Mouse (Mus musculus) layer of hippocampus, adult 9-10 months (tissue): ENCODE measurements around the gene Ppp1r3c.

Experiments used
- DNase-seq: peaks from one replicate; pipeline ENCODE4 v3.0.0; 2022; ENCODE audit warnings: low spot score

Gene Ppp1r3c

DNA sequence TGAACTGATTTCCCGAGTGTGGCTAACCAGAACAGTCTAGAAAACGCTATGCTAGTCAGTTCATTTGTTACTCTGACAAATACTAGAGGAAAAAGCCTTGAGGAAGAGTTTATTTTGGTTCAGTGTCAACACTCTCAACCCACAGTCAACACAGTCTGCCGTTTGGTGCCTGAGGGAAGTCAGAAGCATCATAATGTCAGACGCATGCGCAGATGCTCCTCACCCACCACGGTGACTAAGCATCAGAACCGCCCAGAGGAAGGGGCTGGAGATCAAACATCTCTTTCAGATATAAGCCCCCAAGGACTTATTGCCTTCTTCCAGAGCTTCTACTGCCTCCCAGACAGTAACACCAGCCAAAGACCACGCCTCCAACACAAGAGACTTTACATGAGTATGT is 15.3 kb downstream of the Ppp1r3c start:
- no peak for DNase-seq

DNA sequence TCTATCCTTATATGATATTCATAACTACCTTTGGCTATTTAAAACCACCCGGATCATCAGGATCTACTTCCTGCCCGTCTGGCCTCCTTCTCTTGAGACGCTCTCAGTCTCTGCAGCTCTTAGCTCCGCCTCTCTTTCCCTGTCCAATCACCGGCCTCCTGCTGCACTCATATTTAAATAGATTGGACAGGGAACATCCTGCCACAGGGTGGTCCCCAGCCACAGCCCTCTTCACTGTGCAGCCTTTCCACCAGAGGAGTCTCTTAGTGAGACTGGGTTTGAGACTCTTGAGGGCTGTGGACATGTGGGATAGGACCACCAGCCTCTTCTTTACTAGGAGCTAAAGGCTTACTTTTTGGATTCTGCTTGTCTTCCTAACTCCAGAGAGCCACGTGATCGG is 20.2 kb downstream of the Ppp1r3c start:
- DNase-seq: no peak

DNA sequence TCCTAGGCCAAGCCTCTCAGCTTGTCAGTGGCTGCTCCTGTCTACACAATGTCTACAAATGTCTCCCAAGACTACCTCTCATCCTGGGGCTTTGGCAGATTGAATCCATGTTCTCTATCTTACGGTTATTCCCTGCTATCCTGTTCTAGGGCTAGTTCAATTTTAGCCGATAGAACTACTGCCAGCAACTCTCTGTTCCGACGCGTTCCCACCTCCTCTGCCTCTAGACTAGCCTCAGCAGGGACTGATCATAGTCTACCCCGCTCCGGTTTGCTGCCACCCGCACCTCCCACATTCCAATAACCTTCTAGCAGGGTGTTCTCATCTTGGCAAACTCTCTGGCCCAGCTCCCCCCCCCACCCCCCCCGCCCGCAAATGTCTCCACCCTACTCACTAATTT is 20.9 kb downstream of the Ppp1r3c start:
- no peak for DNase-seq

DNA sequence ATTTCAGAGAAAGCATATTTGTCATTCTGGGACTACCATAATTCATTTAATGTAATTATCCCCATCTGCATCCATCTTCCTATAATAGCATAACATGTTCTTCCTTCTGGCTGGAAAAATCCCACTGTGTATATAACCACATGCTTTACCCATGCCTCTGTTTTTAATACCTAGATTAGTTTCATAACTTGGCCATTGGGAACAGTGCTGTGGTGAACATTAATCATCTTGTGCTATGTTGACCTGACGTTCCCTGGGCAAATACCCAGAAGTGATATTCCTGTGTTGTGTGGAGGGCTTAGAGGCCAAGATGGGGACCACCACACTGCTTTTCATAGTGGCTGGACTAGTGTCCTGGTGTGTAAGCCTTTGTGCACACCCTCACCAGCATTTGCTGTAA is 22.0 kb downstream of the Ppp1r3c start:
- DNase-seq: no peak

DNA sequence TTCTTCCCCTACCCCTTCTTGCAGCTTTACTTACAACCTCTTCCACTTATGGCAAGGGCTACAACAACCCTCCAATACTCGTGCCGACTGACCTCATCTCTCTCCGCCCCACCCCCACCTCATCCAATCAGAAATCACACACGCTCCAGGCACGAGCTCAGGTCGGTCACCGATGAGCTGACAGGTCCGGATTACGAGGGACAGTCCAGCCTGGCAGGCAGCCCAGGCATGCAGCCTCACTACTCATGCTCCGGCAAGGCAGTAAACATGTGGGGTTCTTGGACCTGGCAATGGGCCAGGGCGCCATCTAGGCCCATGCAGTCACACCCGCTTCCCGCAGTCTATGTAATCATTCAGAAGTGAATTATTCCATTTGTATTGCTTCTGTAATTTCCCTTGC is 23.4 kb downstream of the Ppp1r3c start:
- DNase-seq: no peak

DNA sequence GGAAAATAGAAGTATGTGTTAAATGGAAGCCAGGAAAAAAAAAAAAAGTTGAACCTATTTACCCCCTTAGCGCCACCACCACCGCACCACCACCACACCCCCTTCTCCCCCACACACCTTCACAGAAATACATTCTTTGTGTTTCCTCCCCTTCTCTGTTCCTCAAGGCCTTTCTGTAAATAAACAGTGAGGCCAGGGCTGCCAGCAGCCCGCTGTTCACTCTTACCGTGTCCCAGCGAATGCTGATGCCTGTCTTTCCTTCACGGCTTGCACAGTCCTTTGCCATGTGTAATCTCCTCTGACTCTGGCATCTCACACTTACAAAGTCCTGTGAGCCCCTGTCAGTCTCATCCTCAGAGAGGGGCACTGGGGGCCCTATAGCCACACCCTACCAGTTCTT is 30.3 kb downstream of the Ppp1r3c start:
- no peak for DNase-seq

DNA sequence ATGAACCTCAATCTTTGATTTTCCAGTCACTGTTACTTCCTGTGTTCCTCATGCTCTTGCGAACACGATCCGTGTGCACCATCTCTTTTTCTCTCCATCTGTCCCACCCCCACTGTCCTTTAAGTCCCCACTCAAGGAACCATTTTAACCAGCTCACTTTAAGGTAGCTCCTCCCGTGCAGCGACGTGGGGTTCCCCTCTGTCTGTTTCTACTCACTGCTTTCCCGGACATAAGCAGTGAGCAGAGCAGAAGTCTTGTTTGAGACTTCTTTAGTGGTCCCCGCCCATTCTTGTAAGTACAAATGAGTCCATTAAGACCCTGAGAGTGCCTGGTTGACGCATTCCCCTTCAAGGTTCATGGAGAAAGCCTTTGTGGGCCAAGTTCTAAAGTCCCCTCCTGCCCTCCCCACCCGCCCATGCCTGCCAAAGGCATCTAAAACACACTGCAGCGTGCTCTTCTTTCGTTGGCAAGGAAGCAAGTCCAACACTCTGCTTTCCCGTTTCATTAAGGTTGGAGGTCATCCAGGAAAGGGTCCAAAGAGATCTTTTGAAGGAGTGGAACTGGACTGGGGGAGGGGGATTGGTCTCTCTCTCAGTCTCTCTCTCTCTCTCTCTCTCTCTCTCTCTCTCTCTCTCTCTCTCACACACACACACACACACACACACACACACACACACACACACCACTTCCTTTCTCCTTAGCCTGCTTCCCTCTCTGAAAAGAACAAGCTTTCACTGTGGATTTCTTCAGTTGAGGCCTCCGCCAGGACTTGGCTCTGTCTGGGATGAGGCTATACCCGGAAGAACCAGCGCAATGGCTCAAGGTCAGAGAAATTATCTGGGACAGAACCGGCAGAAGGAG is 30.9 kb downstream of the Ppp1r3c start:
- DNase-seq: no peak

DNA sequence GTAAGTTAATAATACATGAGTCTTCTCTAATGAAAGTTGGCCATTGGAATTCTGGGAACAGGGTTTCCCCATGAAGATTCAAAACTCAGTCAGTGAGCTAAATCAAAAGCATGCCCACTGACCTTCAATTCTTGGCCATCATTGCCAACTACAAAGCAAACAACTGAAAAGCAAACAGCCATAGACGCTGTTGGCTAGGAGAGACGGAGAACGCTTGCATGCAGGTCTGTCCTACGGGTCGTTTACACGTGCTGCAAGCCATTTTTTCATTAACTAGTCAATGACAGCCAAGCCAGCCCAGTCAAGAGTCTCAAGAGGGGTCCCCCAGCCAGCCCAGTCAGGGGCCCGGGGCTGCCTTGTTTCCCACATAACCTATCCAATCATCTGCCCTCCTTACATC is 31.7 kb downstream of the Ppp1r3c start:
- DNase-seq: no peak

DNA sequence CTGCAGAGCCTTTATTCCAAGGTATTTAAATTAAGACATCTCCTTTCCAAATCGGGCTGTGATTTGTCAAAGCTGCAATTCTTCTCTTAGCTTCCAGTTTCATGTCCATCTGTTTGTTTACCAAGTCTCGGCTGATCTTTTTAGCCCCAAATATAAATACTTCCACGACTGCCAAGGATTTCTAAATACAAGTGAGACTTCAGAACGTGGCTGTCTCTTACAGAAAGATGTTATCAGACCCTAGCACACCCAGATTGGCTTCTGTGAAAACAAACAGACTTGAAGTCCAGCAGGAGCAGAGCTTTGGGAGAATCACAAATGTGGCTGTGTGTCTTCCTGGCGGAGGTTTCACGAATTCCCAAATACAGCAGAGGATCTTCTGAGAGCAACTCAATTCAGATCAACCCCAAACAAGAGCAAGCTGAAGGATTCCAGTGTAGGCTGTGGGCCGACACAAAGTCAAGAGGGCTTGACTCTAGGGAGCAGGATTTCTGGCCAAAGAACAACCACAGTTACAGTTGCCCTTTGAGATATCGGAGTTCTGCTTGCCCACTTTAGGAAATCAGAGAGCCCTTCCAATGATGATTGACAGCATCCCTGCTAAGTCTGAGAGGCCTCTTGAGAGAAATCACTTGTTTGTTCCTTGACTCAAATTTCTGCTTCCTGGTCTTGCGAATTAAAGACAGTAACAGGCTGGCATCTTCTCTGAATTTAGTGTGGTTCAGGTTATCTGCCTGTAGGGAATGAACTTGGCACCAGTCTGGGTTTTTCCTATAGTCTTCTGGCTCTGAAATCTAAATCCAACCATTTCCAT is 34.4 kb downstream of the Ppp1r3c start:
- no peak for DNase-seq

DNA sequence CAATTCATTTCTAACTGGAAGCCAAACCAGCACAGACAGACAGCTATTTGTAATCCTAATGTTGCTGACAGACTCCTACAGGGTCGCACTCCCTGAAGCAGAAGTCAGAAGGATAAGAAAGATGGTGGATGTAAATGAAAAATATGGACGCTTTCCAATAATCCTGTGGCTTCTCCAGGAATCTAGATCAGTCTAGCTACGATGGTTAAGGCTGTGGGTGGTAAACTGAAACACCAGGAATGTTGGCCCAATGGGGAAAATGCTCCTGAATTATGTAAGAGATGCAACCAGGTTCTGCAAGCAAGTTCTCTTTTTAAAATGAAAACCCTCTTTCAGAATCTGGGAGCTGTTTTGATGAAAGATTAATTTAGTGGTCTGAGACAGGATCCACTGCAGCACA is 35.1 kb downstream of the Ppp1r3c start:
- DNase-seq: no peak

DNA sequence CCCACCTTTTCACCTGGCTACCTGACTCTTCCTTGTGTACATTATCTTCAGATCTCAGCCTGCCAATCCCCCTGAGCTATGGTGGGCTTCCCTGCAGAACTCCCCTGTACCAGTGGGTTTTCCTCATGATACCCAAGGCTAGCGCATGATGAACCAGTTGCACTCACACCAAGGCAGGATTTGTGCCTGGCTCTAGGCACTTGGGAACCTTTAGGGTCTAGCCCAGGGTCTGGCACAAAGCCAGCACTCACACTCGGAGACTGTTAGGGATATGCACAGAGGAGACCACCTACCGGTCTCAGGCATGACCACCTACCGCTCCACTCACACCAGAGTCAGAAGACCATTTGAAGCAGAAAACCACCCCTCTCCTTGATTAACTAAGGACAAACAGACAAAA is 35.5 kb downstream of the Ppp1r3c start:
- DNase-seq: no peak

DNA sequence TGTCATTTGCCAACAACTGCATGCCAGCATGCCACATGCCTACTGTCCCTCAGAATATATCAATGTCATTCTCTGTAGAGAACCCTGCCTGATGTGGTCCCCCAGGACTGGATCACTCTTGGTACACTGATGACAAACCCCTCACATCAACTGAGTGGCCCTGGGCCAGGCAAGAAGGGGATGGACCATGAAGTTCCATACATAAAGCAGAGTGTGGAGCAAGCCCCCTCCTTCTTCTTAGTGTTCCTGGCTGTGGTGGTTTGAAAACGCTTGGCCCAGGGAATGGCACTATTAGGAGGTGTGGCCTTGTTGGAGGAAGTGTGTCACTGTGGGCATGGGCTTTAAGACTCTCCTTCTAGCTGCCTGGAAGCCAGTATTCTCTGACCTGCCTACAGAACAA is 37.3 kb downstream of the Ppp1r3c start:
- DNase-seq: no peak

DNA sequence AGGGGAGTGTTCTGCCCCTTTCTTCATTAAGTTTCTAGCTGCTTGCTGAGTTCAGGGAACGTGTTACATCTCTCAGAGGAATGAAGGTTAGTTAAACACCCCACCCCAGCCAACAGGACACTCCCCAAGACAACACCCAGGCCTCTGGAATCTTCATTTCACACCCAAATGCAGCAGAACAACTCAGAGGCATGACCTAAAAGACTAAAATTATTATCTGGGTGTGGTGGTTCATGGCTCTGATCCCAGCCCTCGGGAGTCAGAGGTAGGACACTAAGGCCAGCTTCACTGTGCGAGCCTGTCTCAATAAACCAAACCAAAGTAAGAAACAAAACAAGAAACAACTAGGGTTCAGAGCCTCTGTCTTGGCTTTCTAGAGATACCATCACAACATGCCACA is 38.3 kb downstream of the Ppp1r3c start:
- DNase-seq: no peak

DNA sequence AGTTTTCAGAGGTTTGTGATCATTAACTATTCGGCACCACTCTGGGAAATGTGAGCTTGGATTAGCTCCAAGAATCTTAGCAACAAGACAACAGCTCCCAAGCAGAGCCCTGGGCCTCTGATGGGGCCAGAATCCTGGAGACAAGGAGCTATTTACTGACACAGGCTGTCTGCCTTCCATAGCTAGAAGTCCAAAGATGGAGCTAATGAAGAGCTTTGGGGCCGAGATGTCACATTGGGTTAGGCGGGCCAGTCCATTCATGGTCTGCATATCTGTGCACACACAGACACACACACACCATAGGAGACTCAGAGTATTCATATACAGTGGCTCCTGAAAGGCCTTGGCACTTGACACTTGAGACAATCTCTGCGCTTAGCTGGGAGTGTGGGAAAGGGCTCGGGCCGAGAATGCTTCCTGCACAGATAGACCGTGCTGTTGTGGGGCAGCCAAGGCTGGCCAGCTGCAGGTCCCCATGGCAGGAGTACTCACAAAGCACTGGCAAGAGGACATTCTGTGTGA is 39.8 kb downstream of the Ppp1r3c start:
- no peak for DNase-seq

DNA sequence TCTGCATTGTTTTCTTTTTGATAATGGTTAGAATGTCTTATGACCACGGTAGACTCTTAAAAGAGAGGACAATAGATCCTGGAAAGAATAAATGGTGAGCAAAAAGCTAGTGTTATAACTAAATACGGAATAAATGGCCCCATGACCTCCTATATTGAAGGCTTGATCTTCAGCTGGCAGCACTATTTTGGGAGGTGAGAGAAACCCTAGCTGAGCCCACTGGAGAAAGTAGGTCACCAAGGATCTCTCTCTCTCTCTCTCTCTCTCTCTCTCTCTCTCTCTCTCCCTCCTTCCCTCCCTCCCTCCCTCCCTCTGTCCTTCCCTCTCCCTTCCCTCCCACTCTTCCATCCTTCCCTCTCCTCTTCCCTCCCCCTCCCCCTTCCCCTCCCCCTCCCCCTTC is 42.9 kb downstream of the Ppp1r3c start:
- DNase-seq: no peak

DNA sequence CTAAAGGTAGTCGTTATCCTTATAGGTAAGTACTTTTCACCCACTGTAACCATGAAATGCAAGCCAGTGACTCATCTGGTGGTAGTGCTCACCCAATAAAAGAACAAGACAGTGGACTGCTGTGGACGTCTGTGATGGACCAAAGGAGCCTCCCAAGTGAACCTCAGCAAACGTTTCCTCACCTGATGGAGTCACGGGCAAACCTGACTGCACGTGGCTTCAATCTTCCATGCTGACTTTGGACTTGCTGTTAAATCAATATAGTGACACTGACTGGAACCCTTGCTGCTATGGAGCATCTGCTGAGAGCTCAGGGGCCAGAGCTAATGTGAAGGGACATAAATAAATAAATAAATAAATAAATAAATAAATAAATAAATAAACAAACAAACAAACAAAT is 44.5 kb downstream of the Ppp1r3c start:
- DNase-seq: no peak

DNA sequence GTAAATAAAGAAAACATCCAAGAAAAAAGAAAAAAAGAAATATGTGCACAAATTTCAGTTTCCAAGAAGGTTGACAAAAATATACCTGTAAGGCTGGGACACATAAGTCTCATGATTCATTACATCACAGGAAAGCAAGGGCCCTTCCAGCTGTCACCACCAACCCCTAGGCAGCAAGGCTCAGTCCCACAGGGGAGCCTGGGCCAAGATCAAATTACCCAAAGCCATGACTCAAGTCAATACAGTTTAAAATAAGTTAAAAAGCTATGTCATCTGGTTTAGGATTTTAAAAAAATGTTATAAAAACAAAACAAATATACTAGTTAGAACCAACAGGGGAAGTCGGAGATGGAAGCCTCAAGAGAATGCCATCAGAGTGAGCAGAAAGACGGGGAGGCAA is 45.2 kb downstream of the Ppp1r3c start:
- no peak for DNase-seq

DNA sequence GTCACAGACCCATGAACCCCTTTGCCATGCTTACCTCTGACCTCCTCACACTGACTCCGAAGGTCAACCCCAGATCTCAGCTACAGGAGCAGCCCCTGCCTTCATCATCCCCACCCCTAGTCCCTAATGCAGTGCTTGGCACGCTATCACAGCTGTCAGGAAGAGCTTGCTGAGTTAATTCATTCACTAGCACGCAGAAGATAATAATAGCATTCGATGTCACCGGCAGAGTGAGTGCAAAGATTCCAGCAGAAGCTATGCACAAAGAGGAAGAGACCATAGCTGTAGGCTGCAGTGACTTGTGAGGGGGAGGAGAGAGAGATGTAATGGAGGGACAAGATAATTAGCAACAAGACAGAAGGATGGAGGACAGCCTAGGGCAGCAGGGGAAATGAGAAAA is 47.2 kb downstream of the Ppp1r3c start:
- no peak for DNase-seq

DNA sequence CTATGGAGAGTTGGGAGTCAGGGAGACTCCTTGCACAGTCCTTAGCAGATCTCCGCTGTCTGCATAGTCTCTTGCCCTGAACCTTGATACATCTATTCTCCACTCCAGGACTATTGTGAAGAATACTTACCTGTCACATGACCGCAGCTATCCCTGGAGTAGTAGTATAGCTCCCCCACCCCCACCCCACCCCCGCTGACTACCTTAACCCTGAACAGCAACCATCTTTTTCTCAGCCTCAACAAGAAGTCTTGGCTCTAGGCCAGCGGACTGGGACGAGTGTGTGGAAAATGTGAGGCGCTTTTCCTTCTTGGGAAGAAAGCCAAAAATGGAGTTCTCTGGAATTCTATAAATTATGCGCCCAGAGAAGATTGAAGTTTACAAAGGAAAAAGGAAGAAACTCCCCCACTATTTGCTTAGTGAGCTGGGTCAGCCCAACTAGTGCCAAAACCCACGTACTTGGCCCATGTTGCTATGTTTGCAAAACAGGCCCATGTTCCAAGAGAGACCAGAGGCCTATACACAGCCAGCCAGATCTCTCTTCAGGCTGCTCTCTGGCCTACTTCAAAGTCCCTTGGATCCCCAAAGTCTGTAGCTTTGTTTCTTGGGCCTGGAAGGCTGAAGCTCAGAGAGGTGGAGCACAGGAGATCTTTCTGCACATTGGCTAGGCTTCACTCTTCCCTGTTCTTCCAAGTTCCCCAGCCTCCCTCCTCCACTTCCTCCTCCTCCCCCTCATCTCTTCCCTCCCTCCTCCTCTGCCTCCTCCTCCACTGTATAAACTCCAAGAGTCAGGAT is 48.4 kb downstream of the Ppp1r3c start:
- DNase-seq: no peak

DNA sequence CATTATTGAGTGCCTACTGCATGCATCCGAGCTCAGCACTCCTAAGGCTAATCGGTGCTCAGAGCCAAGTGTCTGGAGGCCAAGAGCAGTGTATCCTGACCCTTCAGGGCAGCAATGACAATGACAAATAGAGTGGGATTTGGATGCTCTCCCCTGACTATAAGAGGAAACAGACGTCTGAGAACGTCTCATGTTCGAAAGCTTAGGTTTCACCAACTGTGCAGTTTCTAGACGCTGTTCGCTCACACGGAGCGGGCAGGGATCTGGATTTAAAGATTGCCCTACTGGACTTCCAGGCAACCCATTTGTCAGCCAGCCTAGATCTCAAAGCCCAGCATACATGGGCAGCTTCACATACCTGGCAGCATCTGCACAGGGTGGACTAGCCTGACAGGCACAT is 49.4 kb downstream of the Ppp1r3c start:
- DNase-seq: no peak

DNA sequence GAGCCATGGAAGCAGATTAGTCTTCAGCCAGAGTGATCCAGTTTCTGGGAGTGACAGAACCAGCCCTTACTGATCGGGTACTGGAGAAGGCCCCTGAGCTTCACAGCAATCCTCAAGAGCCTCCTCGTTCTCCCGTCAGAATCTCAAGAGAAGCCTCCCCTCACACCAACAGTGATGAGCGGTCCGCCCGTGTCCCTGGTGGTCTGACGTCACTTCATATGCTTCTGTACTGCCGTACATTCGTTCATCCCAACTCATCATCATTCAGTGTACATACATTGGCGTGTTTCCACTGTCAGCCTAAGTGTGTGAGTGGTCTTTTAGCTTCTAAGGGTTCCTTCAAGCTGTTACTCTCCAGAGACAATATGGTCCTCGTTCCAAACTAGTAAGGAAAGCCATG is 50.4 kb downstream of the Ppp1r3c start:
- no peak for DNase-seq

DNA sequence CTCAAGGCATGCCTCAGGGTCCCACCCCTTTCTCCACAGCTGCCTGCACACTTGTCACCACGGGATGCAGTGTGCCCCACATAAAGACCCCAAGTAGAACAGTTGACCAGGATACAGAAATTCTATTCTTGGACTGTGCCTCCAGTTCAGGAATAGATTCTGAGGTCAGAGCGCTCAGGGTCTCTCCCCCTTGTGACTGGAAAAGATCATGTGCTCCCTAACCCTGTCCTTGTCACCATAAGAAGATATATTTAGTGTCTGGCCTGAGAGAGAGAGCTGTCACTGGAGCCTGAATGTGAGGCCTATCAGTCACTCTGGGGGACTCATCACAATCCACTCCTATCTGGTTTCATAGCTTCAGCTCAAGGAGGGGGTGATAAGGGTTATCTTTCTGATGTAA is 53.9 kb downstream of the Ppp1r3c start:
- no peak for DNase-seq
